Mouse (Mus musculus) ES-Bruce4 (cell line): Measurements from ENCODE around the gene Fam198a.

ENCODE experiments used
- CTCF ChIP-seq: IDR thresholded peaks from one replicate; pipeline ENCODE4 v1.8.1; 2011; ENCODE audit warnings: low read depth, low read length
- EP300 ChIP-seq: IDR thresholded peaks from 2 replicates; pipeline ENCODE4 v1.6.1; 2011; ENCODE audit warnings: low read depth, low read length; ENCODE audit not compliant: insufficient read depth
- POLR2A ChIP-seq: IDR thresholded peaks from one replicate; pipeline ENCODE4 v1.8.1; 2011; ENCODE audit warnings: low read length; ENCODE audit not compliant: insufficient read depth

- TF ChIP-seq POLR2A, result no peak
- no peak for TF ChIP-seq CTCF
- no peak for TF ChIP-seq EP300
Measured at GRCm38 (mm10) chr9:122018079-122018478, 67.3 kb downstream of the Fam198a start.
